Mouse (Mus musculus) central nervous system, embryonic 18 days (tissue): ENCODE data around the gene Gm21312. TPM values are rescaled to one million over a fixed set of nuclear protein-coding genes. Genes with fewer than 3 reads are reported as not detected.

Experiments used
- polyA plus RNA-seq: library from polyadenylated mRNA; depleted of rRNA; stranded (reverse); fragments of >200 nt; gene quantifications from 2 replicates; pipeline ENCODE4 v1.2.3, GENCODE M21; 2012; rRNA removed

Gm21312 gene
- not detected in 2 replicates for polyA plus RNA-seq

DNA sequence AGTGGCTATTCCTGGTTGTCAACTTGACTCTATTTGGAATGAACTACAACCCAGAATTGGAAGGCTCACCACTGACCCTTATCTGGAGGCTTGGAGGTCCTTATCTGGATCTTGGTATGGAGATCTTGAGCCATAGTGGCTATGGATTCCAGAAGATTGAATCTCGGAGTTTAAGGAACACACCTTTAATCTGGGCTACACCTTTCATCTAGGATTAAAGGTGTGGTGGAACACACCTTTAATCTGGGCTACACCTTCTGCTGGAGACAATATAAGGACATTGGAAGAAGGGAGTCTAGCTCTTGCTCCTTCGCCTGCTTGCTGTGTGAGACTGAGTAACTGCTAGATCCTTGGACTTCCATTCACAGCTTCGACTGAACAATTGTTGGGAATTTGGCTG lies at the start of gene Gm21312:
Gene Gm21312 (plus strand): TSS at position 301 of the 400 bp plus-strand sequence.

DNA sequence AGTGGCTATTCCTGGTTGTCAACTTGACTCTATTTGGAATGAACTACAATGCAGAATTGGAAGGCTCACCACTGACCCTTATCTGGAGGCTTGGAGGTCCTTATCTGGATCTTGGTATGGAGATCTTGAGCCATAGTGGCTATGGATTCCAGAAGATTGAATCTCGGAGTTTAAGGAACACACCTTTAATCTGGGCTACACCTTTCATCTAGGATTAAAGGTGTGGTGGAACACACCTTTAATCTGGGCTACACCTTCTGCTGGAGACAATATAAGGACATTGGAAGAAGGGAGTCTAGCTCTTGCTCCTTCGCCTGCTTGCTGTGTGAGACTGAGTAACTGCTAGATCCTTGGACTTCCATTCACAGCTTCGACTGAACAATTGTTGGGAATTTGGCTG lies 34.1 kb upstream of the Gm21312 start, which contains the start of gene Gm21293:
Gene Gm21293 (plus strand): TSS at position 301 of the 400 bp plus-strand sequence.

DNA sequence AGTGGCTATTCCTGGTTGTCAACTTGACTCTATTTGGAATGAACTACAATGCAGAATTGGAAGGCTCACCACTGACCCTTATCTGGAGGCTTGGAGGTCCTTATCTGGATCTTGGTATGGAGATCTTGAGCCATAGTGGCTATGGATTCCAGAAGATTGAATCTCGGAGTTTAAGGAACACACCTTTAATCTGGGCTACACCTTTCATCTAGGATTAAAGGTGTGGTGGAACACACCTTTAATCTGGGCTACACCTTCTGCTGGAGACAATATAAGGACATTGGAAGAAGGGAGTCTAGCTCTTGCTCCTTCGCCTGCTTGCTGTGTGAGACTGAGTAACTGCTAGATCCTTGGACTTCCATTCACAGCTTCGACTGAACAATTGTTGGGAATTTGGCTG lies 25.6 kb upstream of the Gm21312 start, which contains the start of gene Gm6763:
Gene Gm6763 (plus strand): TSS at position 301 of the 400 bp plus-strand sequence.

DNA sequence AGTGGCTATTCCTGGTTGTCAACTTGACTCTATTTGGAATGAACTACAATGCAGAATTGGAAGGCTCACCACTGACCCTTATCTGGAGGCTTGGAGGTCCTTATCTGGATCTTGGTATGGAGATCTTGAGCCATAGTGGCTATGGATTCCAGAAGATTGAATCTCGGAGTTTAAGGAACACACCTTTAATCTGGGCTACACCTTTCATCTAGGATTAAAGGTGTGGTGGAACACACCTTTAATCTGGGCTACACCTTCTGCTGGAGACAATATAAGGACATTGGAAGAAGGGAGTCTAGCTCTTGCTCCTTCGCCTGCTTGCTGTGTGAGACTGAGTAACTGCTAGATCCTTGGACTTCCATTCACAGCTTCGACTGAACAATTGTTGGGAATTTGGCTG lies 17.1 kb upstream of the Gm21312 start, which contains the start of gene Gm8764:
Gene Gm8764 (plus strand): TSS at position 301 of the 400 bp plus-strand sequence.

DNA sequence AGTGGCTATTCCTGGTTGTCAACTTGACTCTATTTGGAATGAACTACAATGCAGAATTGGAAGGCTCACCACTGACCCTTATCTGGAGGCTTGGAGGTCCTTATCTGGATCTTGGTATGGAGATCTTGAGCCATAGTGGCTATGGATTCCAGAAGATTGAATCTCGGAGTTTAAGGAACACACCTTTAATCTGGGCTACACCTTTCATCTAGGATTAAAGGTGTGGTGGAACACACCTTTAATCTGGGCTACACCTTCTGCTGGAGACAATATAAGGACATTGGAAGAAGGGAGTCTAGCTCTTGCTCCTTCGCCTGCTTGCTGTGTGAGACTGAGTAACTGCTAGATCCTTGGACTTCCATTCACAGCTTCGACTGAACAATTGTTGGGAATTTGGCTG lies 8.6 kb upstream of the Gm21312 start, which contains the start of gene Gm21304:
Gene Gm21304 (plus strand): TSS at position 301 of the 400 bp plus-strand sequence.

DNA sequence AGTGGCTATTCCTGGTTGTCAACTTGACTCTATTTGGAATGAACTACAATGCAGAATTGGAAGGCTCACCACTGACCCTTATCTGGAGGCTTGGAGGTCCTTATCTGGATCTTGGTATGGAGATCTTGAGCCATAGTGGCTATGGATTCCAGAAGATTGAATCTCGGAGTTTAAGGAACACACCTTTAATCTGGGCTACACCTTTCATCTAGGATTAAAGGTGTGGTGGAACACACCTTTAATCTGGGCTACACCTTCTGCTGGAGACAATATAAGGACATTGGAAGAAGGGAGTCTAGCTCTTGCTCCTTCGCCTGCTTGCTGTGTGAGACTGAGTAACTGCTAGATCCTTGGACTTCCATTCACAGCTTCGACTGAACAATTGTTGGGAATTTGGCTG lies 8.4 kb downstream of the Gm21312 start, which contains the start of gene Gm20765:
Gene Gm20765 (plus strand): TSS at position 301 of the 400 bp plus-strand sequence.

DNA sequence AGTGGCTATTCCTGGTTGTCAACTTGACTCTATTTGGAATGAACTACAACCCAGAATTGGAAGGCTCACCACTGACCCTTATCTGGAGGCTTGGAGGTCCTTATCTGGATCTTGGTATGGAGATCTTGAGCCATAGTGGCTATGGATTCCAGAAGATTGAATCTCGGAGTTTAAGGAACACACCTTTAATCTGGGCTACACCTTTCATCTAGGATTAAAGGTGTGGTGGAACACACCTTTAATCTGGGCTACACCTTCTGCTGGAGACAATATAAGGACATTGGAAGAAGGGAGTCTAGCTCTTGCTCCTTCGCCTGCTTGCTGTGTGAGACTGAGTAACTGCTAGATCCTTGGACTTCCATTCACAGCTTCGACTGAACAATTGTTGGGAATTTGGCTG lies 16.9 kb downstream of the Gm21312 start, which contains the start of gene Gm4340:
Gene Gm4340 (plus strand): TSS at position 301 of the 400 bp plus-strand sequence.

Other genes with a start within 250 kb of the Gm21312 start
- gene Gm21293, start 34.0 kb upstream of the Gm21312 start, polyA plus RNA-seq: not detected in 2 replicates
- gene Gm6763, start 25.5 kb upstream of the Gm21312 start, polyA plus RNA-seq: not detected in 2 replicates
- gene Gm8764, start 17.0 kb upstream of the Gm21312 start, polyA plus RNA-seq: not detected in 2 replicates
- gene Gm21304, start 8.5 kb upstream of the Gm21312 start, polyA plus RNA-seq: not detected in 2 replicates
- not detected in 2 replicates for gene Gm20765, start 8.5 kb downstream of the Gm21312 start, polyA plus RNA-seq
- not detected in 2 replicates for gene Gm4340, start 17.0 kb downstream of the Gm21312 start, polyA plus RNA-seq